Mouse (Mus musculus) A20 (cell line): ENCODE measurements at regions not wholly inside any gene's neighbourhood (a gene's known extent, or its start where the extent isn't known, plus 50 kb on each side); places are given as distances from the start of the nearest gene placed in this dataset.
"Not testable (repeated sequence)": the region's sequence is repeated elsewhere in the genome, so short reads cannot be mapped to it uniquely, and the experiment has no call there.

Experiments used
- DNase-seq: peaks from one replicate; pipeline ENCODE4 v3.0.0-alpha.2; 2011; ENCODE audit warnings: low read depth, low spot score

GRCm38 (mm10) chr5:22670296-22670695, 75.6 kb upstream of the Lhfpl3 start:
- no peak for DNase-seq

- DNase-seq: peak; percentile 9
Observed at GRCm38 (mm10) chr5:22641233-22641632, 91.0 kb upstream of the Orc5 start.

GRCm38 (mm10) chr5:22616989-22617388, 66.8 kb upstream of the Orc5 start:
- not testable (repeated sequence) for DNase-seq
